Mouse (Mus musculus) kidney, embryonic 16.5 days (tissue): ENCODE measurements around the gene Plxdc2. TPM values are rescaled to one million over a fixed set of nuclear protein-coding genes. Genes with fewer than 3 reads are reported as not detected.

Source experiments
- ATAC-seq: fragments of 200-750 bp; cut with Nextera tagmentation; 2 replicates; pipeline ENCODE4 v1.8.0; 2017; ENCODE audit warnings: moderate TSS enrichment; ENCODE audit not compliant: low FRiP score, low TSS enrichment
- H3K27ac ChIP-seq: fragments of 300-500 bp; sonication (generic); 2 replicates; pipeline ENCODE4 v1.5.1; 2014; ENCODE audit warnings: low read length
- H3K27me3 ChIP-seq: fragments of 300-500 bp; sonication (generic); 2 replicates; pipeline ENCODE4 v1.6.1; 2014; ENCODE audit warnings: low read length, control low read depth, mixed read lengths; ENCODE audit not compliant: insufficient read depth
- H3K36me3 ChIP-seq: fragments of 300-500 bp; sonication (generic); 2 replicates; pipeline ENCODE4 v1.6.1; 2014; ENCODE audit warnings: low read length, control low read depth, mixed read lengths; ENCODE audit not compliant: insufficient read depth
- H3K4me1 ChIP-seq: fragments of 300-500 bp; sonication (generic); 2 replicates; pipeline ENCODE4 v1.6.1; 2014; ENCODE audit warnings: low read length, control low read depth, mixed read lengths; ENCODE audit not compliant: insufficient read depth
- H3K4me2 ChIP-seq: fragments of 300-500 bp; sonication (generic); replicated peaks from 2 replicates; pipeline ENCODE4 v1.6.1; 2014; ENCODE audit warnings: low read depth, low read length
- H3K4me3 ChIP-seq: fragments of 300-500 bp; sonication (generic); 2 replicates; pipeline ENCODE4 v1.5.1; 2014; ENCODE audit warnings: mild to moderate bottlenecking, low read length
- H3K9ac ChIP-seq: fragments of 300-500 bp; sonication (generic); replicated peaks from 2 replicates; pipeline ENCODE4 v1.6.1; 2014; ENCODE audit warnings: low read length
- H3K9me3 ChIP-seq: fragments of 300-500 bp; sonication (generic); 2 replicates; pipeline ENCODE4 v1.6.1; 2016; ENCODE audit warnings: low read length, control low read depth
- WGBS: fragments of 180-500 bp; shearing (Covaris S2); extraction: QIAGEN DNeasy Blood & Tissue Kit; methylation state at CpG from one replicate; pipeline ENCODE4 v1.1.7; 2014; 5-methylcytosine and 5-hydroxymethylcytosine counted together
- polyA plus RNA-seq: library from polyadenylated mRNA; unstranded; fragments of >200 nt; fragmentation: Nextera tagmentation; extraction: Ambion mirVana; gene quantifications from 2 replicates; pipeline ENCODE4 v1.2.1, GENCODE M21; 2015

Gene Plxdc2
- polyA plus RNA-seq, 1 experiment from 2014 or later, result 41.0 TPM

- H3K9ac ChIP-seq, result no peak overlapping the region
- no peak overlapping the region for H3K4me3 ChIP-seq
- no peaks in the 10 kb centered on the region for H3K4me1 ChIP-seq
- 82% methylated on average over 2 of the region's 2 CpGs for WGBS
- no peaks in the 10 kb centered on the region for H3K36me3 ChIP-seq
- H3K27ac ChIP-seq, result no peak overlapping the region
- ATAC-seq, result no peak
- no peaks in the 10 kb centered on the region for H3K27me3 ChIP-seq
- H3K4me2 ChIP-seq, result no peak overlapping the region
- H3K9me3 ChIP-seq, result no peaks in the 10 kb centered on the region
Measured at GRCm38 (mm10) chr2:16696390-16696789, 340.3 kb downstream of the Plxdc2 start.

GRCm38 (mm10) chr2:16697181-16697580 is 341.1 kb downstream of the Plxdc2 start:
- ATAC-seq, result no peak
- H3K27me3 ChIP-seq, result no peaks in the 10 kb centered on the region
- H3K9ac ChIP-seq, result no peak overlapping the region
- no peaks in the 10 kb centered on the region for H3K4me1 ChIP-seq
- H3K36me3 ChIP-seq, result no peaks in the 10 kb centered on the region
- no peak overlapping the region for H3K4me3 ChIP-seq
- no peak overlapping the region for H3K4me2 ChIP-seq
- 64% methylated on average over 5 of the region's 5 CpGs for WGBS
- no peak overlapping the region for H3K27ac ChIP-seq
- H3K9me3 ChIP-seq, result no peaks in the 10 kb centered on the region

GRCm38 (mm10) chr2:16706227-16706626 is 350.1 kb downstream of the Plxdc2 start:
- Histone ChIP-seq H3K9ac (no peak overlapping the region), H3K9me3 (no peaks in the 10 kb centered on the region), H3K4me3 (no peak overlapping the region), H3K27me3 (no peaks in the 10 kb centered on the region), H3K27ac (no peak overlapping the region), H3K36me3 (no peaks in the 10 kb centered on the region), H3K4me2 (no peak overlapping the region), H3K4me1 (0 out of 2 replicates have a peak, but pooled peaks cover 2% of the 10 kb centered on the region)
- WGBS, result 94% methylated on average over 2 of the region's 2 CpGs
- ATAC-seq, result no peak

- ATAC-seq, result no peak
- H3K9ac ChIP-seq, result no peak overlapping the region
- H3K27ac ChIP-seq, result no peak overlapping the region
- H3K4me1 ChIP-seq, result 0 out of 2 replicates have a peak, but pooled peaks cover 2% of the 10 kb centered on the region
- no peak overlapping the region for H3K4me3 ChIP-seq
- WGBS, result 30% methylated on average over 6 of the region's 6 CpGs
- H3K36me3 ChIP-seq, result no peaks in the 10 kb centered on the region
- H3K9me3 ChIP-seq, result no peaks in the 10 kb centered on the region
- H3K27me3 ChIP-seq, result no peaks in the 10 kb centered on the region
- no peak overlapping the region for H3K4me2 ChIP-seq
Measured at GRCm38 (mm10) chr2:16709885-16710284, 353.8 kb downstream of the Plxdc2 start.

GRCm38 (mm10) chr2:16731033-16731432 is 374.9 kb downstream of the Plxdc2 start:
- 71% methylated on average over 5 of the region's 5 CpGs for WGBS
- H3K27ac ChIP-seq, result no peak overlapping the region
- H3K9me3 ChIP-seq, result no peaks in the 10 kb centered on the region
- peaks cover 5% of the 10 kb centered on the region; the same call in 1 of the 2 replicates for H3K36me3 ChIP-seq
- ATAC-seq, result no peak
- H3K4me1 ChIP-seq, result no peaks in the 10 kb centered on the region
- no peak overlapping the region for H3K4me3 ChIP-seq
- H3K27me3 ChIP-seq, result no peaks in the 10 kb centered on the region
- no peak overlapping the region for H3K4me2 ChIP-seq
- no peak overlapping the region for H3K9ac ChIP-seq

- peaks cover 7% of the 10 kb centered on the region; the same call in 1 of the 2 replicates for H3K4me1 ChIP-seq
- no peak overlapping the region for H3K4me3 ChIP-seq
- ATAC-seq, result no peak
- no peak overlapping the region for H3K9ac ChIP-seq
- peaks cover 2% of the 10 kb centered on the region; the same call in 1 of the 2 replicates for H3K36me3 ChIP-seq
- no peak overlapping the region for H3K4me2 ChIP-seq
- H3K27ac ChIP-seq, result no peak overlapping the region
- no peaks in the 10 kb centered on the region for H3K9me3 ChIP-seq
- WGBS, result 59% methylated on average over 2 of the region's 2 CpGs
- H3K27me3 ChIP-seq, result no peaks in the 10 kb centered on the region
Measured at GRCm38 (mm10) chr2:16734381-16734780, 378.3 kb downstream of the Plxdc2 start.

GRCm38 (mm10) chr2:16738241-16738640 is 382.1 kb downstream of the Plxdc2 start:
- Histone ChIP-seq H3K4me2 (no peak overlapping the region), H3K27ac (no peak overlapping the region; the same call in 1 of the 2 replicates), H3K9me3 (no peaks in the 10 kb centered on the region), H3K4me1 (peaks cover 7% of the 10 kb centered on the region; the same call in 1 of the 2 replicates), H3K36me3 (no peaks in the 10 kb centered on the region), H3K9ac (no peak overlapping the region), H3K4me3 (no peak overlapping the region), H3K27me3 (no peaks in the 10 kb centered on the region)
- peak; percentile 90; the same call in 1 of the 2 replicates for ATAC-seq
- 8% methylated on average over 8 of the region's 8 CpGs for WGBS

- H3K4me3 ChIP-seq, result no peak overlapping the region
- no peak for ATAC-seq
- WGBS, result 87% methylated on average over 3 of the region's 3 CpGs
Measured at GRCm38 (mm10) chr2:16741813-16742212, 385.7 kb downstream of the Plxdc2 start.

GRCm38 (mm10) chr2:16743568-16743967 is 387.5 kb downstream of the Plxdc2 start:
- H3K27me3 ChIP-seq, result no peaks in the 10 kb centered on the region
- no peak overlapping the region for H3K27ac ChIP-seq
- H3K9me3 ChIP-seq, result no peaks in the 10 kb centered on the region
- no peak overlapping the region for H3K4me2 ChIP-seq
- peak; percentile 57; the same call in 1 of the 2 replicates for ATAC-seq
- H3K4me3 ChIP-seq, result no peak overlapping the region
- H3K9ac ChIP-seq, result no peak overlapping the region
- WGBS, result 34% methylated on average over 3 of the region's 3 CpGs
- H3K4me1 ChIP-seq, result peaks cover 3% of the 10 kb centered on the region; the same call in 1 of the 2 replicates
- no peaks in the 10 kb centered on the region for H3K36me3 ChIP-seq

More at GRCm38 (mm10) chr2:16741813-16742212, 385.7 kb downstream of the Plxdc2 start:
- no peaks in the 10 kb centered on the region for H3K9me3 ChIP-seq
- peaks cover 7% of the 10 kb centered on the region; the same call in 1 of the 2 replicates for H3K4me1 ChIP-seq
- H3K9ac ChIP-seq, result no peak overlapping the region
- H3K4me2 ChIP-seq, result no peak overlapping the region
- no peaks in the 10 kb centered on the region for H3K27me3 ChIP-seq
- H3K36me3 ChIP-seq, result no peaks in the 10 kb centered on the region
- no peak overlapping the region for H3K27ac ChIP-seq

- no peaks in the 10 kb centered on the region for H3K27me3 ChIP-seq
- no peak overlapping the region for H3K4me2 ChIP-seq
- H3K27ac ChIP-seq, result no peak overlapping the region
- no peaks in the 10 kb centered on the region for H3K9me3 ChIP-seq
- no peaks in the 10 kb centered on the region for H3K4me1 ChIP-seq
- H3K9ac ChIP-seq, result no peak overlapping the region
- no peak for ATAC-seq
- 77% methylated on average over 4 of the region's 4 CpGs for WGBS
- H3K4me3 ChIP-seq, result no peak overlapping the region
- no peaks in the 10 kb centered on the region for H3K36me3 ChIP-seq
Measured at GRCm38 (mm10) chr2:16749302-16749909, 393.3 kb downstream of the Plxdc2 start.
